In genomic region chr4:89875375-89876055, GRCm38 (mm10) we compare ENCODE assay signal across 8 mouse cellular contexts.
DNase-seq lines count a peak whose midpoint lies in the region; ATAC-seq and TF ChIP-seq lines count a peak whose summit lies in the region.
"Not testable (repeated sequence)": the region's sequence is repeated elsewhere in the genome, so short reads cannot be mapped to it uniquely, and the experiment has no call there.

No protein-coding gene starts in this region.

- not testable (repeated sequence) for H3K27ac ChIP-seq in forebrain, postnatal 0 days (ENCODE audit: low read depth, low read length); hindbrain, embryonic 16.5 days (ENCODE audit: low read depth, low read length); lung, embryonic 14.5 days (ENCODE audit: low read depth); neural tube, embryonic 11.5 days (ENCODE audit: low read depth, low read length)

- H3K4me2 ChIP-seq in forebrain, postnatal 0 days (ENCODE audit: low read depth) = 0 out of 2 replicates have a peak overlapping the region, but pooled peaks have one; percentile 13
- H3K4me2 ChIP-seq in hindbrain, embryonic 16.5 days (ENCODE audit: low read length) = peak overlapping the region; percentile 38
- H3K4me2 ChIP-seq in lung, embryonic 14.5 days = 0 out of 2 replicates have a peak overlapping the region, but pooled peaks have one; percentile 15
- H3K4me2 ChIP-seq in neural tube, embryonic 11.5 days (ENCODE audit: low read depth) = not testable (repeated sequence)

- not testable (repeated sequence) for H3K27me3 ChIP-seq in forebrain, postnatal 0 days (ENCODE audit: insufficient read depth, low read length); hindbrain, embryonic 16.5 days (replicated peaks; ENCODE audit: control insufficient read depth, insufficient read depth, low read length); lung, embryonic 14.5 days (ENCODE audit: insufficient read depth, low read length); neural tube, embryonic 11.5 days (ENCODE audit: control insufficient read depth, insufficient read depth, low read length)

- TF ChIP-seq CTCF in forebrain, postnatal 0 days (IDR thresholded peaks at IDR 0.05; ENCODE audit: low read depth) = peak; percentile 34
- TF ChIP-seq CTCF in lung, embryonic 14.5 days (IDR thresholded peaks at IDR 0.05; ENCODE audit: low read depth) = not testable (repeated sequence)

- 31% methylated on average over 6 of the region's 15 CpGs for WGBS in forebrain, postnatal 0 days
- WGBS in hindbrain, embryonic 16.5 days = 29% methylated on average over 6 of the region's 15 CpGs
- 48% methylated on average over 6 of the region's 15 CpGs for WGBS in lung, embryonic 14.5 days
- 23% methylated on average over 7 of the region's 15 CpGs for WGBS in neural tube, embryonic 11.5 days

- not testable (repeated sequence) for H3K9ac ChIP-seq in forebrain, postnatal 0 days; hindbrain, embryonic 16.5 days (ENCODE audit: low read depth, low read length); lung, embryonic 14.5 days; neural tube, embryonic 11.5 days (ENCODE audit: low read length)

- H3K4me3 ChIP-seq in forebrain, postnatal 0 days (ENCODE audit: low read depth, low read length); hindbrain, embryonic 16.5 days (ENCODE audit: low read length); lung, embryonic 14.5 days (ENCODE audit: low read depth, low read length); neural tube, embryonic 11.5 days (ENCODE audit: low read depth, low read length): not testable (repeated sequence)

- ATAC-seq in forebrain, postnatal 0 days = peak; percentile 81
- peak; percentile 80 for ATAC-seq in hindbrain, embryonic 16.5 days
- ATAC-seq in lung, embryonic 14.5 days (ENCODE audit: insufficient read depth) = peak; percentile 83; the same call in 1 of the 2 replicates
- ATAC-seq in neural tube, embryonic 11.5 days (ENCODE audit: insufficient read depth, low FRiP score, low TSS enrichment) = peak; percentile 84

- H3K4me1 ChIP-seq in forebrain, postnatal 0 days (ENCODE audit: insufficient read depth); hindbrain, embryonic 16.5 days (ENCODE audit: control insufficient read depth, insufficient read depth, low read depth, low read length); lung, embryonic 14.5 days (ENCODE audit: insufficient read depth); neural tube, embryonic 11.5 days (ENCODE audit: control insufficient read depth, insufficient read depth, low read length): not testable (repeated sequence)

- peak; percentile 1 for DNase-seq in WW6 (ENCODE audit: low read depth, low spot score)
- peak; percentile 9 to 15 for DNase-seq in cerebellum, postnatal 36 days
- DNase-seq in forebrain, postnatal 0 days = peak; percentile 47
- DNase-seq in layer of hippocampus, adult 9-10 months (ENCODE audit: low spot score) = peak; percentile 3
- peak; percentile 26 for DNase-seq in lung, embryonic 14.5 days
- peak; percentile 19 for DNase-seq in neural tube, embryonic 11.5 days (ENCODE audit: low spot score)
- DNase-seq in thymus, postnatal 25 days = peak; percentile 5

- H3K36me3 ChIP-seq in forebrain, postnatal 0 days (ENCODE audit: insufficient read depth); hindbrain, embryonic 16.5 days (ENCODE audit: control insufficient read depth, insufficient read depth, low read length); lung, embryonic 14.5 days (ENCODE audit: insufficient read depth); neural tube, embryonic 11.5 days (ENCODE audit: control insufficient read depth, insufficient read depth, low read length): not testable (repeated sequence)

- H3K9me3 ChIP-seq in forebrain, postnatal 0 days (ENCODE audit: low read length); hindbrain, embryonic 16.5 days (ENCODE audit: control insufficient read depth, low read length); lung, embryonic 14.5 days (ENCODE audit: low read depth, low read length); neural tube, embryonic 11.5 days (ENCODE audit: control insufficient read depth, low read length): not testable (repeated sequence)
